Mouse (Mus musculus) olfactory bulb, adult 2 months (tissue): Measurements from ENCODE around the gene Aspg. TPM values are rescaled to one million over a fixed set of nuclear protein-coding genes. Genes with fewer than 3 reads are reported as not detected.

Source experiments
- H3K27ac ChIP-seq: fragments of 200-500 bp; 2 replicates; pipeline ENCODE4 v1.5.1; 2012; ENCODE audit warnings: low read depth, low read length; ENCODE audit not compliant: insufficient read depth
- H3K4me1 ChIP-seq: fragments of 200-500 bp; 2 replicates; pipeline ENCODE4 v1.6.1; 2012; ENCODE audit warnings: low read length; ENCODE audit not compliant: control insufficient read depth, insufficient read depth
- H3K4me3 ChIP-seq: fragments of 200-500 bp; 2 replicates; pipeline ENCODE4 v1.5.1; 2012; ENCODE audit warnings: mild to moderate bottlenecking, low read depth, low read length, moderate library complexity; ENCODE audit not compliant: insufficient read depth
- CTCF ChIP-seq: fragments of 200-500 bp; IDR thresholded peaks from 2 replicates; pipeline ENCODE4 v1.5.1; 2012; ENCODE audit warnings: low read depth, mild to moderate bottlenecking, low read length, moderate library complexity; ENCODE audit not compliant: insufficient read depth
- POLR2A ChIP-seq: fragments of 200-500 bp; IDR thresholded peaks from 2 replicates; pipeline ENCODE4 v1.6.1; 2012; ENCODE audit warnings: mild to moderate bottlenecking, low read depth, low read length, moderate library complexity; ENCODE audit not compliant: insufficient read depth
- WGBS: fragments of 180-500 bp; shearing (Covaris S2); methylation state at CpG from one replicate; pipeline ENCODE4 v1.1.7; 2018; 5-methylcytosine and 5-hydroxymethylcytosine counted together
- polyA plus RNA-seq: library from polyadenylated mRNA; stranded (reverse); fragments of >200 nt; gene quantifications from 2 replicates; pipeline ENCODE4 v1.2.4, GENCODE M21; 2012; ENCODE audit warnings: low replicate concordance; ENCODE audit not compliant: missing spikeins, insufficient read depth, insufficient read length

Gene Aspg
- not detected in 2 replicates for polyA plus RNA-seq

DNA sequence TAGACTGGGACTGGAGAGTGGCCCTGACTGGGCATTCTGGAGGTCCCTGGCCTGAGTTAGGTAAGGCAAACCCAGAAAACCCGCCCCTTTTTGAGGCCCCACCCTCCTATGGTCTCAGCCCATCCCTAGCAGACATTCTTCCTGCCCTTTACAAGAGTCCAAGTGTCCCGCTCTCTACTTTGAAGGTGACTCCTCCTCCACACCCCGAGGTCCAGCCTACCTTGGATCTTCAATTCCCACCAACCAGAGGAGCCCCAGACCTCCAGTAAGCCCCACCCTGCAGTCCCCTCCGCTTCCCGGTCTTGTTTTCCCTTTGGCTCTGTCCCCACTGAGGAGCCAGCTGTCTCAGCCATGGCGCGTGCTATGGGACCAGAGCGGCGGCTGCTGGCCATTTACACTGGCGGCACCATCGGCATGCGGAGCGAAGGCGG is at the start of gene Aspg:
Gene Aspg, plus strand, starts transcription at position 139 of the 431 bp plus-strand sequence.
- WGBS, result 18% methylated on average over 14 of the region's 14 CpGs
- TF ChIP-seq POLR2A (no peak), CTCF (no peak)
- H3K4me3 ChIP-seq, result no peak within 1 kb of the TSS

DNA sequence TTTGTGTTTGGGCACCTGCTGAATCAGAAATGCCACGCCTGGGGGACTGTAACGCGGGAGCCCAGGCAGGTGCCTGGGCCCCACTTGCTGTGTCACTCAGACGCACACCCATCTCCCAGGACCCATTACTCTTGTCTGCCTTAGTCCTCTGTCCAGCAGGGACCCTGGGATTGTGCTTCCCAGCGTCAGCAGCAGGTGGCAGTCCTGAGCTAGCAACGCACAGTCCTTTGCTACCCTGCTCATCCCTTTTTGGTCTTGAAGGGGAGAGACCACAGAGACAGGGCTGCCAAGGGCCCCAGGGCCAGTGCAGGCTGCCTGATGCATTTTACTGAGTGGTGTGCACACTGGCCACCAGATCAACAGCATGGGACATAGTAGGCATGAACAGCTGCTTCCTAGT is 28.8 kb upstream of the Aspg start:
- peak; percentile 78 for TF ChIP-seq CTCF
- no peak for TF ChIP-seq POLR2A
- Histone ChIP-seq H3K27ac (no peak overlapping the region), H3K4me1 (no peaks in the 10 kb centered on the region), H3K4me3 (no peak overlapping the region)
- WGBS, result 21% methylated on average over 6 of the region's 6 CpGs

More for the DNA sequence above, at the start of gene Aspg:
- Histone ChIP-seq H3K4me1 (peaks cover 3% of the 10 kb centered on the region; the same call in 1 of the 2 replicates), H3K27ac (no peak within 1 kb of the TSS)

- TF ChIP-seq CTCF (no peak), POLR2A (no peak)
- Histone ChIP-seq H3K4me1 (no peaks in the 10 kb centered on the region), H3K27ac (no peak overlapping the region), H3K4me3 (no peak overlapping the region)
- WGBS, result 80% methylated on average over 8 of the region's 8 CpGs
These were observed 26.6 kb upstream of the Aspg start for GRCm38 (mm10) chr12:112079911-112080310.

DNA sequence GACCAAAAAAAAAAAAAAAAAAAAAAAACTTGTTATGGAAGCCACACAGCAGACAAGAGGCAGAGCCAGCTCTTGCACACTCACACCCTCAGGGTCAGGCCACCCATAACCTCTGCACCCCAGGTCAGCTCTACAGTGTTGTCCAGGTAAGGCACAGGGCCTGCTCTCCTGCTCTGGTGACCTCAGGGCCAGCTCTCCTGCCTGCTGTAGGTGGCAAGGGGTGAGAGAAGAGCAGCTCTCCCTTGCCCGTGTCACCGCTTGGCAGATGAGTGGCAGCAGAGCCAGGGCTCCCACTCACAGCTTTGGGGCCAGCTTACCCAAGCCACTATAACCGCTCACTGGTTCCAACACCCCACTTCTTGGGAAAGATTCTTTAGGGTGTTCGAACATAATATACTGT is 25.6 kb upstream of the Aspg start:
- TF ChIP-seq CTCF (no peak), POLR2A (no peak)
- H3K27ac ChIP-seq, result no peak overlapping the region
- 95% methylated on average over 4 of the region's 4 CpGs for whole genome bisulfite sequencing
- peaks cover 5% of the 10 kb centered on the region for H3K4me1 ChIP-seq
- no peak overlapping the region for H3K4me3 ChIP-seq

DNA sequence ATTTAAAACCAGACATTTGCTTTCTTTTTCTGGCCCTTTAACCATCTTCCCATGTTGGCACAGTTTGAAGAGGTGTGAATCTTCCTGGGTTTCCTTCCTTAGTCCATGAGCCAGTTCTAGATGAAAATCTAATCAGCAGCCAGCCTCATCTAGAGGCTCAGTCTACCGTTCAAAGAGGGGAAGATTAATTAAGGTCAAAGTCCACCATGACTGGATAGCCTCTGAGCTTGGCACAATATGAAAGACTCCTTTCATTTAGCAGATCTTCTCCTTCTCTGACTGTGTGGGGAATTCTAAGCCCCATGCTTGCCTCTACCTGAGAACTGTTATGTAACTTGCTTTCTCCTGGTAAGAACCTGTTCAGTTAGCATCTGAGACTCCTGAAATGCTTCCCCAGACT is 24.2 kb upstream of the Aspg start:
- peaks cover 14% of the 10 kb centered on the region for H3K4me1 ChIP-seq
- no peak overlapping the region for H3K4me3 ChIP-seq
- 58% methylated on average over 1 of the region's 1 CpGs for WGBS
- TF ChIP-seq POLR2A (no peak), CTCF (no peak)
- H3K27ac ChIP-seq, result no peak overlapping the region

GRCm38 (mm10) chr12:112086250-112086649 is 20.2 kb upstream of the Aspg start:
- no peak overlapping the region for H3K4me3 ChIP-seq
- WGBS, result 72% methylated on average over 3 of the region's 3 CpGs
- H3K27ac ChIP-seq, result no peak overlapping the region
- no peak for TF ChIP-seq CTCF
- no peak for TF ChIP-seq POLR2A
- H3K4me1 ChIP-seq, result peaks cover 18% of the 10 kb centered on the region

- no peak overlapping the region for H3K4me3 ChIP-seq
- 72% methylated on average over 6 of the region's 6 CpGs for WGBS
- no peak overlapping the region for H3K27ac ChIP-seq
- H3K4me1 ChIP-seq, result peaks cover 18% of the 10 kb centered on the region
- TF ChIP-seq CTCF, result no peak
- TF ChIP-seq POLR2A, result no peak
These were observed 19.8 kb upstream of the Aspg start for GRCm38 (mm10) chr12:112086726-112087125.

DNA sequence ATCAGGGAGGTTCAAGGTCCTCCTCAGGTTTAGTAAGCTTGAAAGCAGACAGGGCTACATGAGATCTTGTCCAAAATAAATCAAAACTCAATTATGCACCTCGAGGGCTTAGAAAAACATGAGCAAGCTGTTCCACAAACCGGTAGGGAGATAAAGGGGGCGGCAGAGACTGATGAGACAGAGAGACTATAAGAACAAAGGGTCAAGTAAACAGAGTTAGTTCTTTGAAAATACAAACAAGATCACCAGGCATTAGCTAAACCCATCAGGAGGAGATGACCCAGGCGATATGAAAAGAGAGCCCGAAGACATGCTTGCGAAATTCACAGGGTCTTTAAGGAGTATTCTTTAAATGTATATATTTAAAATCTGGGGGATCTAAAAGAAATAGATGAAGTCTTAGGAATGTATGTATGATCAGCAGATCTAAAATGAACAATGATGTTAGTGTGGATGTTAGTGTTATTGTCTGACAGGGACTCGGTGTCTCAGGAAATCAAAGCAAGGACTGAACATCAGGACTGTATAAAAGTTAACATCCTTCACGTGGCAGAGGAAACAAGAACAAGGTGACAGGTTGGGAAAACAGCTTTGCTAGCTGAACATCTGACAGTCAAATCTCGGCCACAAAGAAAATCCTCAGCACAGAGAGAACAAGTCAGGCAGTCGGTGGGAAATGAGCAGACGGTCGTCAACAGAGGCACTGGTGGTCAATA is 17.7 kb upstream of the Aspg start:
- Histone ChIP-seq H3K4me3 (no peak overlapping the region), H3K4me1 (peaks cover 18% of the 10 kb centered on the region), H3K27ac (no peak overlapping the region)
- 84% methylated on average over 12 of the region's 12 CpGs for WGBS
- TF ChIP-seq POLR2A (no peak), CTCF (no peak)

DNA sequence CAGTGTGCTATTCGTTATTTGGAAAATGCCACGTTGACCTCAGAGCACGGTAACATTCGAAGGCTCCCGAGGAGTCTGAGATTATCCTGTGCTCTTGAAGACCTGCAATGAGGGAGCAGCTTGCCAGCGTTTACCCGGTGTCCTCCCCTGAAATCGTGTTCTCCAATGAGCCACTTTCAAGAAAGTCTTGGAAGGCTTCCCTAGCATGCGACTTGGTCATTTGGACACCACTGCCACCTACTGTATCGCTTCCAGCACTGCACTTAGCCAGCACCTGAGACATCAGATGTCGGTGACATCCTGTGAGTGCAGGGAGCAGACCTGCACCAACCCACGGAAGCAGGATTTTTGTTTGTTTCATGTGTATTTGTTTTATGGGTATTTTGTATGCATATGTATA is 15.4 kb upstream of the Aspg start:
- Histone ChIP-seq H3K27ac (no peak overlapping the region), H3K4me3 (no peak overlapping the region), H3K4me1 (peaks cover 13% of the 10 kb centered on the region)
- TF ChIP-seq CTCF (peak; percentile 58), POLR2A (no peak)
- WGBS, result 3% methylated on average over 12 of the region's 12 CpGs
